Mouse (Mus musculus): ENCODE data around the gene Cmklr1. TPM values are rescaled to one million over a fixed set of nuclear protein-coding genes. Genes with fewer than 3 reads are reported as not detected.

The Cmklr1 gene
- polyA plus RNA-seq, 1 experiment from 2014 or later = 1.2 TPM

- Histone ChIP-seq H3K4me2 (ENCODE audit: low read length) (no peak overlapping the region), H3K4me3 (ENCODE audit: low read length) (no peak overlapping the region), H3K9ac (ENCODE audit: low read depth, low read length) (no peak overlapping the region), H3K36me3 (ENCODE audit: control insufficient read depth, insufficient read depth, low read length) (no peaks in the 10 kb centered on the region), H3K9me3 (ENCODE audit: control insufficient read depth, low read length) (no peaks in the 10 kb centered on the region), H3K27ac (ENCODE audit: low read depth, low read length) (no peak overlapping the region; the same call in 1 of the 2 replicates), H3K4me1 (ENCODE audit: control insufficient read depth, insufficient read depth, low read depth, low read length) (peaks cover 10% of the 10 kb centered on the region), H3K27me3 (replicated peaks; ENCODE audit: control insufficient read depth, insufficient read depth, low read length) (no peaks in the 10 kb centered on the region)
- 0 out of 2 replicates have a peak, but pooled peaks have one; percentile 22 for ATAC-seq
- 68% methylated on average over 8 of the region's 8 CpGs for WGBS
These were observed 43.1 kb downstream of the Cmklr1 start for GRCm38 (mm10) chr5:113606961-113607785.

DNA sequence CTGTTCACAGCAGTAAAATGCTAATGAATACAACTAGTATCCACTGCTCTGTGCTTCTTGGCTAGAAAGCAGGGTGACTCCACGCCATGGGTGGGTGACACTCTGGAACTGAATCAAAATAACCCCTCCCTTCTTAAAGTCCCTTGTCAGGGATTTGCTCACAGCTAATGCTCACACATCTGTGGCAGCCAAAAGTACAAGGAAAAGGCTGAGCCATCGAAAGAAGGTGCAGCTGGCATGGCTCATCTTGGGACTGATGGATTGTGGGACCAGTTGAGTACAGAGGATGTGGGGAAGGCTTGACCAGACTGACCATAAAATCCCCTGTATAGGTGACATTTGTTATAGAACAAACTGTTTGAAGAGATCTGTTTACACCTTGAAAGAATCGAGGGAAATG, 44.1 kb downstream of the Cmklr1 start:
- WGBS = 70% methylated on average over 3 of the region's 3 CpGs
- Histone ChIP-seq H3K36me3 (ENCODE audit: control insufficient read depth, insufficient read depth, low read length) (no peaks in the 10 kb centered on the region), H3K4me2 (ENCODE audit: low read length) (no peak overlapping the region), H3K27ac (ENCODE audit: low read depth, low read length) (no peak overlapping the region), H3K27me3 (replicated peaks; ENCODE audit: control insufficient read depth, insufficient read depth, low read length) (no peaks in the 10 kb centered on the region), H3K4me1 (ENCODE audit: control insufficient read depth, insufficient read depth, low read depth, low read length) (peaks cover 10% of the 10 kb centered on the region), H3K4me3 (ENCODE audit: low read length) (no peak overlapping the region), H3K9me3 (ENCODE audit: control insufficient read depth, low read length) (no peaks in the 10 kb centered on the region), H3K9ac (ENCODE audit: low read depth, low read length) (no peak overlapping the region)
- no peak for ATAC-seq

DNA sequence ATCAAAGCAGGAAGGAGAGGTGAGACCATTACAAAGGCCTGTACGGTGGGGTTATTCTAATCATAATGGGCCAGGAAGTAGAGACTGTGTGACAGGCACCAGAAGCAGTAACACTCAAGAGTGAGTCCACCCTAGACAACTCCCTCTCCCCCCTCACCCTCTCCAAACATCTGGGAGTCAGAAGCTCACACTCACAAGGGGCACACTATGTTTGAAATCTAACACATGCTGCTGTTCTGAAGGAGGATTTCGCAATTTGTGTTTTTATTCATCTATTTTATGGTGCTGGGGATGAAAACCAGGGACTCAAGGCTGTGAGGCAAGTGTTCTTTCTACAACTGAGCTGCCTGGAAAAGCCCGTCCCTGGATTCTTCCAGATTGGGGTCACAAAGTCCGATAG, 45.5 kb downstream of the Cmklr1 start:
- no peaks in the 10 kb centered on the region for H3K36me3 ChIP-seq (ENCODE audit: control insufficient read depth, insufficient read depth, low read length)
- peaks cover 9% of the 10 kb centered on the region for H3K4me1 ChIP-seq (ENCODE audit: control insufficient read depth, insufficient read depth, low read depth, low read length)
- H3K4me3 ChIP-seq (ENCODE audit: low read length) = no peak overlapping the region
- H3K9ac ChIP-seq (ENCODE audit: low read depth, low read length) = no peak overlapping the region
- H3K27ac ChIP-seq (ENCODE audit: low read depth, low read length) = no peak overlapping the region
- H3K4me2 ChIP-seq (ENCODE audit: low read length) = no peak overlapping the region
- H3K9me3 ChIP-seq (ENCODE audit: control insufficient read depth, low read length) = no peaks in the 10 kb centered on the region
- 91% methylated on average over 4 of the region's 4 CpGs for WGBS
- no peaks in the 10 kb centered on the region for H3K27me3 ChIP-seq (replicated peaks; ENCODE audit: control insufficient read depth, insufficient read depth, low read length)
- no peak for ATAC-seq

GRCm38 (mm10) chr5:113603471-113603870, 46.8 kb downstream of the Cmklr1 start:
- WGBS = 70% methylated on average over 9 of the region's 9 CpGs
- Histone ChIP-seq H3K4me3 (ENCODE audit: low read length) (no peak overlapping the region), H3K4me2 (ENCODE audit: low read length) (no peak overlapping the region), H3K9ac (ENCODE audit: low read depth, low read length) (no peak overlapping the region), H3K27me3 (replicated peaks; ENCODE audit: control insufficient read depth, insufficient read depth, low read length) (no peaks in the 10 kb centered on the region), H3K36me3 (ENCODE audit: control insufficient read depth, insufficient read depth, low read length) (no peaks in the 10 kb centered on the region), H3K4me1 (ENCODE audit: control insufficient read depth, insufficient read depth, low read depth, low read length) (peaks cover 9% of the 10 kb centered on the region), H3K27ac (ENCODE audit: low read depth, low read length) (no peak overlapping the region), H3K9me3 (ENCODE audit: control insufficient read depth, low read length) (no peaks in the 10 kb centered on the region)
- ATAC-seq = no peak

DNA sequence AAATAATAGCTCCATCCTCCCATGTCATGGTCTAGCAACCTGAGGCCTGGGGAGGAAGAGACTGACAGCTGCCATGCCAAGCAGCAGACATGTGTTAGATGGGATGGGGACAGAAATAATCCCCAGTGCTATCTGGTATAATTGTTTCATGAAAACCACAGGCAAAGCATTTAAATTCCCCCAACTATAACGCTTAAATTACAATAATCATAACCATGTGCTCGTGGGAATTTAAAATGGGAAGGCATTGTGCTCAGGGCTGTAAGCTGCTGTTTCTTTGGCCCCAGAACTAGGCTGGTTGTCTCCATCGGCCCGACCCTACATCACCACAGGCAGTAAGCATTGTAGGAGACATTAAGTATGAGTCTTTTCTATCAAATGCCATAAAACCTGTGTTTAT, 49.4 kb downstream of the Cmklr1 start:
- no peak overlapping the region for H3K9ac ChIP-seq (ENCODE audit: low read depth, low read length)
- no peak for ATAC-seq
- WGBS = 64% methylated on average over 4 of the region's 4 CpGs

GRCm38 (mm10) chr5:113600181-113600580, 50.0 kb downstream of the Cmklr1 start:
- Histone ChIP-seq H3K9ac (ENCODE audit: low read depth, low read length) (no peak overlapping the region), H3K4me3 (ENCODE audit: low read length) (no peak overlapping the region), H3K9me3 (ENCODE audit: control insufficient read depth, low read length) (no peaks in the 10 kb centered on the region), H3K27me3 (replicated peaks; ENCODE audit: control insufficient read depth, insufficient read depth, low read length) (no peaks in the 10 kb centered on the region), H3K36me3 (ENCODE audit: control insufficient read depth, insufficient read depth, low read length) (no peaks in the 10 kb centered on the region), H3K27ac (ENCODE audit: low read depth, low read length) (peak overlapping the region; percentile 33; the same call in 1 of the 2 replicates), H3K4me2 (ENCODE audit: low read length) (no peak overlapping the region), H3K4me1 (ENCODE audit: control insufficient read depth, insufficient read depth, low read depth, low read length) (no peaks in the 10 kb centered on the region; the same call in 1 of the 2 replicates)
- ATAC-seq = no peak
- 74% methylated on average over 3 of the region's 3 CpGs for WGBS

More for the DNA sequence above, 49.4 kb downstream of the Cmklr1 start:
- H3K4me2 ChIP-seq (ENCODE audit: low read length) = no peak overlapping the region
- H3K4me1 ChIP-seq (ENCODE audit: control insufficient read depth, insufficient read depth, low read depth, low read length) = no peaks in the 10 kb centered on the region
- H3K9me3 ChIP-seq (ENCODE audit: control insufficient read depth, low read length) = no peaks in the 10 kb centered on the region
- no peak overlapping the region for H3K4me3 ChIP-seq (ENCODE audit: low read length)
- no peaks in the 10 kb centered on the region for H3K36me3 ChIP-seq (ENCODE audit: control insufficient read depth, insufficient read depth, low read length)
- no peaks in the 10 kb centered on the region for H3K27me3 ChIP-seq (replicated peaks; ENCODE audit: control insufficient read depth, insufficient read depth, low read length)
- H3K27ac ChIP-seq (ENCODE audit: low read depth, low read length) = no peak overlapping the region; the same call in 1 of the 2 replicates

- no peak overlapping the region for H3K4me3 ChIP-seq (ENCODE audit: low read length)
- H3K27ac ChIP-seq (ENCODE audit: low read depth, low read length) = no peak overlapping the region
- H3K4me2 ChIP-seq (ENCODE audit: low read length) = no peak overlapping the region
- ATAC-seq = no peak
- H3K27me3 ChIP-seq (replicated peaks; ENCODE audit: control insufficient read depth, insufficient read depth, low read length) = no peaks in the 10 kb centered on the region
- H3K9ac ChIP-seq (ENCODE audit: low read depth, low read length) = no peak overlapping the region
- 69% methylated on average over 9 of the region's 9 CpGs for WGBS
- no peaks in the 10 kb centered on the region for H3K36me3 ChIP-seq (ENCODE audit: control insufficient read depth, insufficient read depth, low read length)
- H3K9me3 ChIP-seq (ENCODE audit: control insufficient read depth, low read length) = no peaks in the 10 kb centered on the region
- peaks cover 14% of the 10 kb centered on the region for H3K4me1 ChIP-seq (ENCODE audit: control insufficient read depth, insufficient read depth, low read depth, low read length)
These were observed 53.4 kb downstream of the Cmklr1 start for GRCm38 (mm10) chr5:113596780-113597353.

GRCm38 (mm10) chr5:113596252-113596651, 54.0 kb downstream of the Cmklr1 start:
- Histone ChIP-seq H3K27ac (ENCODE audit: low read depth, low read length) (no peak overlapping the region), H3K27me3 (replicated peaks; ENCODE audit: control insufficient read depth, insufficient read depth, low read length) (no peaks in the 10 kb centered on the region), H3K36me3 (ENCODE audit: control insufficient read depth, insufficient read depth, low read length) (no peaks in the 10 kb centered on the region), H3K4me1 (ENCODE audit: control insufficient read depth, insufficient read depth, low read depth, low read length) (peaks cover 20% of the 10 kb centered on the region), H3K9me3 (ENCODE audit: control insufficient read depth, low read length) (no peaks in the 10 kb centered on the region), H3K4me2 (ENCODE audit: low read length) (no peak overlapping the region), H3K9ac (ENCODE audit: low read depth, low read length) (no peak overlapping the region), H3K4me3 (ENCODE audit: low read length) (no peak overlapping the region)
- WGBS = 84% methylated on average over 9 of the region's 9 CpGs
- ATAC-seq = no peak

- Histone ChIP-seq H3K9me3 (ENCODE audit: control insufficient read depth, low read length) (no peaks in the 10 kb centered on the region), H3K27ac (ENCODE audit: low read depth, low read length) (no peak overlapping the region; the same call in 1 of the 2 replicates), H3K9ac (ENCODE audit: low read depth, low read length) (no peak overlapping the region), H3K4me3 (ENCODE audit: low read length) (no peak overlapping the region), H3K4me2 (ENCODE audit: low read length) (no peak overlapping the region), H3K4me1 (ENCODE audit: control insufficient read depth, insufficient read depth, low read depth, low read length) (peaks cover 25% of the 10 kb centered on the region), H3K36me3 (ENCODE audit: control insufficient read depth, insufficient read depth, low read length) (no peaks in the 10 kb centered on the region), H3K27me3 (replicated peaks; ENCODE audit: control insufficient read depth, insufficient read depth, low read length) (no peaks in the 10 kb centered on the region)
- 93% methylated on average over 6 of the region's 6 CpGs for WGBS
- no peak for ATAC-seq
These were observed 56.1 kb downstream of the Cmklr1 start for GRCm38 (mm10) chr5:113593911-113594705.

Measured in hindbrain, embryonic 16.5 days (tissue).